Comparison of ENCODE assay signal across 8 mouse cellular contexts in the genomic region with DNA sequence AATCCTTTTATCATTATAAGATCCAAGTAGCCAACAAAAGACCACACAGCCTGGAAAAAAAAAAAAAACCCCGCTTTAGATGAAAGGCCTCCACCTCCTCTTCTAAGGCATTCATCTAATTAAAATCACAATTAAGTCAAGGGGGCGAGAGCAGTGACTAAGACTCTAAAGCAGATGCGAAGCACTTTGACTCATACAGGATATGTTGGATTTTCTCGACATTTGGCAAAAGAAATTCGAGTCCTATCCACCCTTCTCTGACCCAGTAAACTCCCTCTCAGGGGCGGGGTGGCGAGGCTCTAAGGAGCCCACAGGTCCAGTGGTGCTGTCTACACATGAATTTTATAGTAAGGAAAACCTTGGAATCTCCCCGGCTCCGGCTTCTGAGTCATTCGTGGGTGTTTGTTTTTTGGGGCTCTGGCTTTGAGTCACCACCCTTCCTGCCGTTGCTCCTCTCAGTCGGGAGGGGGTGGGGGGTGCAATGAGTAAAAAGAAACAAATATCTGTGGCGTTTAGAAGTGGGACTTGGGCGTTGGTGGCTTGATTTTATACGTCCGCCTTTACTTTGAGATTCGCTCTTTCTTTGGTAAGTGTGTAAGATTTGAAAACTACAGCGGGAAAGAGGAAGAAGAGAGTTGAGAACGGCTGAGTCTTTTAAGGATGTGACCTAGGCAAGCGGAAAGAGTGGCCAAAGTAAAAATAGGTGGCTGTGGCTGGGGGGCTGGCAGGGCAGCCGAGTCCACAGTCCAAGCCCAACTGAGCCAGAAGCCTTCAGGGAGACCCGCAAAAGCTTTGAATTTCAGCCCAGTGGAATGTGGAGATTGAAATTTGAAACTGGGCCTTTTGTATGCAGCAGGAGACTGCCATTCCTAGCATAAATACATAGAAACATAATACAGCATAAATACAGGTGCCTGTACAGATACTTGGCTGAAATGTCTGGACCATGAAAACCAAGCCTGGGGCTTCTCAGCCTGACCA.
DNase-seq lines count a peak whose midpoint lies in the region; ATAC-seq and TF ChIP-seq lines count a peak whose summit lies in the region.

No protein-coding gene starts in this region.

- peak overlapping the region; percentile 47 for H3K4me3 ChIP-seq in forebrain, embryonic 10.5 days
- peak overlapping the region; percentile 38 to 47 for H3K4me3 ChIP-seq in heart, embryonic 14.5 days (ENCODE audit: control insufficient read depth in 1 of 2, insufficient read depth in 1 of 2, low read depth in 1 of 2, low read length in 2 of 2)
- H3K4me3 ChIP-seq in liver, embryonic 14.5 days (ENCODE audit: insufficient read depth in 1 of 2, low read depth in 2 of 2, low read length in 2 of 2) = peak overlapping the region; percentile 34 to 37

- H3K9ac ChIP-seq in heart, embryonic 14.5 days (ENCODE audit: low read length) = peak overlapping the region; percentile 58
- H3K9ac ChIP-seq in liver, embryonic 14.5 days (replicated peaks) = peak overlapping the region; percentile 35

- peak; percentile 83 for DNase-seq in 3134 (ENCODE audit: extremely low read depth, insufficient read length, low spot score)
- DNase-seq in adipocyte (ENCODE audit: low spot score) = peak; percentile 60
- peak; percentile 29 for DNase-seq in forebrain, embryonic 10.5 days (ENCODE audit: extremely low spot score, low spot score)
- peak; percentile 55 for DNase-seq in kidney, postnatal 10 days
- peak in 1 of 3 experiments; percentile 23 for DNase-seq in liver, embryonic 14.5 days (ENCODE audit: low read depth in 3 of 3, low spot score in 3 of 3)
- peak; percentile 73 to 80 for DNase-seq in natural killer cell, adult 2 months (ENCODE audit: low spot score in 2 of 2)
- DNase-seq in thymus, postnatal 0 days (ENCODE audit: low spot score) = peak; percentile 54

- TF ChIP-seq CTCF in liver, embryonic 14.5 days (IDR thresholded peaks at IDR 0.05; ENCODE audit: low read depth) = no peak

- WGBS in forebrain, embryonic 10.5 days = 10% methylated on average over 22 of the region's 22 CpGs
- WGBS in heart, embryonic 14.5 days = 5% methylated on average over 22 of the region's 22 CpGs
- WGBS in liver, embryonic 14.5 days (ENCODE audit: insufficient replicate concordance) = 5% methylated on average over 22 of the region's 22 CpGs

- ATAC-seq in heart, embryonic 14.5 days (ENCODE audit: insufficient number of reproducible peaks, insufficient read depth, low FRiP score, low read depth) = no peak
- ATAC-seq in liver, embryonic 14.5 days (ENCODE audit: insufficient read depth) = peak; percentile 21; the same call in 1 of the 2 replicates

- peak overlapping the region; percentile 62 for H3K27ac ChIP-seq in forebrain, embryonic 10.5 days
- peak overlapping the region; percentile 42 to 54; a peak in 3 of 4 replicates for H3K27ac ChIP-seq in heart, embryonic 14.5 days (replicated peaks in 1 of 2; ENCODE audit: control insufficient read depth in 1 of 2, insufficient read depth in 1 of 2, low read depth in 2 of 2, low read length in 2 of 2)
- no peak overlapping the region for H3K27ac ChIP-seq in liver, embryonic 14.5 days

- H3K9me3 ChIP-seq in forebrain, embryonic 10.5 days = no peaks in the 10 kb centered on the region
- no peaks in the 10 kb centered on the region for H3K9me3 ChIP-seq in heart, embryonic 14.5 days (ENCODE audit: control insufficient read depth, low read length)
- H3K9me3 ChIP-seq in liver, embryonic 14.5 days (ENCODE audit: control insufficient read depth, low read length) = no peaks in the 10 kb centered on the region

- H3K4me1 ChIP-seq in forebrain, embryonic 10.5 days = peaks cover 25% of the 10 kb centered on the region
- H3K4me1 ChIP-seq in heart, embryonic 14.5 days (ENCODE audit: control insufficient read depth in 2 of 2, insufficient read depth in 2 of 2, low read length in 2 of 2) = peaks cover 4 to 6% of the 10 kb centered on the region in 2 experiments
- H3K4me1 ChIP-seq in liver, embryonic 14.5 days (replicated peaks; ENCODE audit: control insufficient read depth in 2 of 2, insufficient read depth in 2 of 2, low read length in 1 of 2) = peaks cover 0 to 10% of the 10 kb centered on the region in 2 experiments; a peak in 1 of 4 replicates

- peak overlapping the region; percentile 73 for H3K4me2 ChIP-seq in heart, embryonic 14.5 days (ENCODE audit: low read length)
- H3K4me2 ChIP-seq in liver, embryonic 14.5 days (ENCODE audit: low read depth) = peak overlapping the region; percentile 70

- H3K27me3 ChIP-seq in forebrain, embryonic 10.5 days (ENCODE audit: poor library complexity, severe bottlenecking) = peaks cover 7% of the 10 kb centered on the region; the same call in 1 of the 2 replicates
- H3K27me3 ChIP-seq in heart, embryonic 14.5 days (ENCODE audit: control insufficient read depth, insufficient read depth, low read length) = no peaks in the 10 kb centered on the region
- H3K27me3 ChIP-seq in liver, embryonic 14.5 days (ENCODE audit: control insufficient read depth, insufficient read depth, low read length) = no peaks in the 10 kb centered on the region

- no peaks in the 10 kb centered on the region for H3K36me3 ChIP-seq in forebrain, embryonic 10.5 days (replicated peaks)
- H3K36me3 ChIP-seq in heart, embryonic 14.5 days (ENCODE audit: control insufficient read depth, insufficient read depth, low read length) = no peaks in the 10 kb centered on the region
- no peaks in the 10 kb centered on the region for H3K36me3 ChIP-seq in liver, embryonic 14.5 days (replicated peaks; ENCODE audit: control insufficient read depth, insufficient read depth, low read depth)

- no peak for TF ChIP-seq EP300 in liver, embryonic 14.5 days (IDR thresholded peaks at IDR 0.05; ENCODE audit: low read depth)
